Mouse (Mus musculus) embryonic facial prominence, embryonic 15.5 days (tissue): ENCODE results near the gene Steap3. TPM values are rescaled to one million over a fixed set of nuclear protein-coding genes. Genes with fewer than 3 reads are reported as not detected.
"Not testable (repeated sequence)": the region's sequence is repeated elsewhere in the genome, so short reads cannot be mapped to it uniquely, and the experiment has no call there.

Experiments
- ATAC-seq: fragments of 200-750 bp; cut with Nextera tagmentation; 2 replicates; pipeline ENCODE4 v1.8.0; 2017; ENCODE audit warnings: low read depth, moderate TSS enrichment; ENCODE audit not compliant: insufficient number of reproducible peaks, low FRiP score, low TSS enrichment
- H3K27ac ChIP-seq: fragments of 300-500 bp; sonication (generic); replicated peaks from 2 replicates; pipeline ENCODE4 v1.5.1; 2015; ENCODE audit warnings: mild to moderate bottlenecking, inconsistent platforms
- H3K27me3 ChIP-seq: fragments of 300-500 bp; sonication (generic); 2 replicates; pipeline ENCODE4 v1.6.1; 2015; ENCODE audit warnings: inconsistent platforms
- H3K36me3 ChIP-seq: fragments of 300-500 bp; sonication (generic); 2 replicates; pipeline ENCODE4 v1.6.1; 2015; ENCODE audit warnings: mild to moderate bottlenecking, inconsistent platforms
- H3K4me1 ChIP-seq: fragments of 300-500 bp; sonication (generic); 2 replicates; pipeline ENCODE4 v1.6.1; 2015; ENCODE audit warnings: inconsistent platforms
- H3K4me2 ChIP-seq: fragments of 300-500 bp; sonication (generic); replicated peaks from 2 replicates; pipeline ENCODE4 v1.6.1; 2015; ENCODE audit warnings: mild to moderate bottlenecking, inconsistent platforms
- H3K4me3 ChIP-seq: fragments of 300-500 bp; sonication (generic); replicated peaks from 2 replicates; pipeline ENCODE4 v1.5.1; 2015; ENCODE audit warnings: mild to moderate bottlenecking, inconsistent platforms
- H3K9ac ChIP-seq: fragments of 300-500 bp; sonication (generic); 2 replicates; pipeline ENCODE4 v1.6.1; 2015; ENCODE audit warnings: inconsistent platforms
- H3K9me3 ChIP-seq: fragments of 300-500 bp; sonication (generic); replicated peaks from 2 replicates; pipeline ENCODE4 v1.6.1; 2016; ENCODE audit warnings: inconsistent platforms
- WGBS: fragments of 180-500 bp; shearing (Covaris S2); methylation state at CpG from one replicate; pipeline ENCODE4 v1.1.7; 2015; 5-methylcytosine and 5-hydroxymethylcytosine counted together
- polyA plus RNA-seq: library from polyadenylated mRNA; unstranded; fragments of >200 nt; fragmentation: Nextera tagmentation; extraction: Ambion mirVana; gene quantifications from 2 replicates; pipeline ENCODE4 v1.2.1, GENCODE M21; 2015

Steap3 gene
- 7.9 and 8.0 TPM in 2 replicates for polyA plus RNA-seq

- no peak within 1 kb of the TSS for H3K4me2 ChIP-seq
- H3K4me3 ChIP-seq = no peak within 1 kb of the TSS
- ATAC-seq = no peak
- WGBS = 85% methylated on average over 5 of the region's 5 CpGs
- H3K9ac ChIP-seq = no peak within 1 kb of the TSS
- H3K36me3 ChIP-seq = no peaks in the 10 kb centered on the region
- H3K9me3 ChIP-seq = no peaks in the 10 kb centered on the region
- no peak within 1 kb of the TSS for H3K27ac ChIP-seq
- H3K27me3 ChIP-seq = no peaks in the 10 kb centered on the region
- H3K4me1 ChIP-seq = no peaks in the 10 kb centered on the region
Observed at GRCm38 (mm10) chr1:120272605-120273004, at the start of gene Steap3. Gene Steap3 (minus strand): TSS chr1:120272705.

- ATAC-seq = no peak
- Histone ChIP-seq H3K4me2 (no peak overlapping the region), H3K4me1 (no peaks in the 10 kb centered on the region), H3K9ac (no peak overlapping the region), H3K27ac (no peak overlapping the region), H3K27me3 (no peaks in the 10 kb centered on the region), H3K36me3 (no peaks in the 10 kb centered on the region), H3K9me3 (no peaks in the 10 kb centered on the region), H3K4me3 (no peak overlapping the region)
- whole genome bisulfite sequencing = 79% methylated on average over 16 of the region's 16 CpGs
Observed at GRCm38 (mm10) chr1:120321270-120322021, 48.9 kb upstream of the Steap3 start.

- H3K4me3 ChIP-seq = no peak overlapping the region
- H3K4me2 ChIP-seq = no peak overlapping the region
- ATAC-seq = no peak
- no peak overlapping the region for H3K27ac ChIP-seq
- no peaks in the 10 kb centered on the region for H3K27me3 ChIP-seq
- H3K9me3 ChIP-seq = no peaks in the 10 kb centered on the region
- H3K36me3 ChIP-seq = no peaks in the 10 kb centered on the region
- no peak overlapping the region for H3K9ac ChIP-seq
- no peaks in the 10 kb centered on the region for H3K4me1 ChIP-seq
- 50% methylated on average over 2 of the region's 2 CpGs for WGBS
Observed at GRCm38 (mm10) chr1:120305801-120306200, 33.3 kb upstream of the Steap3 start.

GRCm38 (mm10) chr1:120296936-120297335 lies 24.4 kb upstream of the Steap3 start:
- Histone ChIP-seq H3K9ac (no peak overlapping the region), H3K9me3 (no peaks in the 10 kb centered on the region)
- 89% methylated on average over 2 of the region's 2 CpGs for WGBS

GRCm38 (mm10) chr1:120293803-120294202 lies 21.3 kb upstream of the Steap3 start:
- no peak overlapping the region for H3K27ac ChIP-seq
- H3K4me2 ChIP-seq = no peak overlapping the region
- H3K4me3 ChIP-seq = no peak overlapping the region
- no peaks in the 10 kb centered on the region for H3K4me1 ChIP-seq
- H3K9ac ChIP-seq = no peak overlapping the region
- no peaks in the 10 kb centered on the region for H3K36me3 ChIP-seq
- 58% methylated on average over 1 of the region's 1 CpGs for WGBS
- no peaks in the 10 kb centered on the region for H3K9me3 ChIP-seq
- no peak for ATAC-seq
- no peaks in the 10 kb centered on the region for H3K27me3 ChIP-seq

More at GRCm38 (mm10) chr1:120296936-120297335, 24.4 kb upstream of the Steap3 start:
- Histone ChIP-seq H3K27ac (no peak overlapping the region), H3K4me3 (no peak overlapping the region), H3K4me1 (no peaks in the 10 kb centered on the region), H3K27me3 (no peaks in the 10 kb centered on the region), H3K36me3 (no peaks in the 10 kb centered on the region), H3K4me2 (no peak overlapping the region)
- ATAC-seq = no peak

DNA sequence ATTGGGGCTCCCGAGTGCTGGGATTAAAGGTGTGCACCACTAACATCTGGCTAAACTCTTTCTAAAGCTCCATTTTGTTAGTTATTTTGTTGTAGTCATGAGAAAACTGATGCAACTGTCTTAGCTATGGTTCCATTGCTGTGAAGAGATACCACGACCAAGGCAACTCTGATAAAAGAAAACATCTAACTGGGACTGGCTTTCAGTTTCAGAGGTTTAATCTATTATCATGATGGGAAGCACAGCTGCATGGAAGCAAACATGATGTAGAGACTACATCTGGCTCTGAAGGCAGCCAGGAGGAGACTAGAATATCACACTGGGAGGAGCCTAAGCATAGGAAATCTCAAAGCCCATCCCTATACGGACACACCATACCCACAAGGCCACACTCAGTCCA lies 19.2 kb upstream of the Steap3 start:
- WGBS = 84% methylated on average over 3 of the region's 3 CpGs
- Histone ChIP-seq H3K9me3 (no peaks in the 10 kb centered on the region), H3K4me2 (no peak overlapping the region), H3K4me1 (no peaks in the 10 kb centered on the region), H3K9ac (no peak overlapping the region), H3K4me3 (no peak overlapping the region), H3K27ac (no peak overlapping the region), H3K36me3 (no peaks in the 10 kb centered on the region), H3K27me3 (no peaks in the 10 kb centered on the region)
- no peak for ATAC-seq

DNA sequence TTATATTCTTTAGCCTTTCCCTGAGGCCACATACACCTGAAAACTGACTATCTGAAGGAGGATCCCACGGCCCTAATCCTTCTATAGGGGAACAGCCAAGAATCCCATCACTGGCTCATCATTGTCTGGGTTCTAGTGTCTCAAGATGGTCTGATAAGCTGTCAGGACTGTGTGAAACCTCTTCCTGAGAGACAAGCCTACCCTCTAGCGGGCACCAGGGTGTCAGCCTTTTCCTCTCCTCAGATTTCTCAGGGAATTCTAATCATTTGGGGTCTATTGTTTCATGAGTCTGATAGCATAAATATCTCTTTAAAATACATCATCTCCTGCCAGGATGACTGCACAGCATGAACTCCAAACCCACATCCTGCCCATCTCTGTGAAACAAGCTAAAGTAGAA lies 17.3 kb upstream of the Steap3 start:
- Histone ChIP-seq H3K9ac (no peak overlapping the region), H3K36me3 (no peaks in the 10 kb centered on the region), H3K9me3 (no peaks in the 10 kb centered on the region), H3K4me3 (no peak overlapping the region), H3K27ac (no peak overlapping the region), H3K4me1 (no peaks in the 10 kb centered on the region), H3K4me2 (no peak overlapping the region), H3K27me3 (no peaks in the 10 kb centered on the region; the same call in 1 of the 2 replicates)
- no peak for ATAC-seq
- 50% methylated on average over 2 of the region's 2 CpGs for WGBS

DNA sequence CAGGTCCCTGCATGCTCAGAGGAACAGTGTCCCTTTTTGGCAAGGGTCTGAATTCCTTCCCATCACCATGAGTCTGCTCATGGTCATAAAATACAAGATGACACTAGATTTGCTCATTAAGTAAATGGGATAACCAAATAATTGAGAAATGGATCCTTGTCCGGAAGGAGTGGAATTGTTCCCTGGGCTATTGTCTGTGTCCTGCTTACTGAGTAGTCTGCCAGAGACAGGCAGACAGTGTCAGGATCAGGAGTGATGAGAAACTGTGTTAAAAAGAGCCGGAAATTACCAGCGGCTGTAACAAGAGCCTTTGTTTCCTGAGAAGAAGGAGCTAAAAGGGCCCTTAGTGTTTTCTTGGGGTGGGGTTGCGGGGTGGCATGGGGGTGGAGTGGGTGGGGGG lies 15.2 kb upstream of the Steap3 start:
- 22% methylated on average over 4 of the region's 4 CpGs for WGBS
- no peaks in the 10 kb centered on the region for H3K9me3 ChIP-seq
- H3K4me1 ChIP-seq = no peaks in the 10 kb centered on the region
- H3K9ac ChIP-seq = no peak overlapping the region
- no peaks in the 10 kb centered on the region; the same call in 1 of the 2 replicates for H3K27me3 ChIP-seq
- no peak overlapping the region for H3K27ac ChIP-seq
- no peak for ATAC-seq
- no peaks in the 10 kb centered on the region for H3K36me3 ChIP-seq
- no peak overlapping the region for H3K4me2 ChIP-seq
- H3K4me3 ChIP-seq = no peak overlapping the region

- not testable (repeated sequence) for H3K4me2 ChIP-seq, H3K36me3 ChIP-seq, H3K27ac ChIP-seq, H3K9me3 ChIP-seq, H3K9ac ChIP-seq, H3K4me3 ChIP-seq, ATAC-seq, H3K27me3 ChIP-seq, H3K4me1 ChIP-seq
- 71% methylated on average over 1 of the region's 1 CpGs for WGBS
Observed at GRCm38 (mm10) chr1:120276058-120276457, 3.6 kb upstream of the Steap3 start.

GRCm38 (mm10) chr1:120275224-120275623 lies 2.7 kb upstream of the Steap3 start:
- H3K27me3 ChIP-seq = no peaks in the 10 kb centered on the region
- no peak for ATAC-seq
- no peak overlapping the region for H3K4me3 ChIP-seq
- no peaks in the 10 kb centered on the region for H3K9me3 ChIP-seq
- 65% methylated on average over 3 of the region's 3 CpGs for WGBS
- no peak overlapping the region for H3K9ac ChIP-seq
- no peaks in the 10 kb centered on the region for H3K36me3 ChIP-seq
- H3K4me2 ChIP-seq = no peak overlapping the region
- H3K4me1 ChIP-seq = no peaks in the 10 kb centered on the region
- no peak overlapping the region for H3K27ac ChIP-seq

GRCm38 (mm10) chr1:120270882-120271281 lies 1.6 kb downstream of the Steap3 start:
- Histone ChIP-seq H3K4me2 (no peak overlapping the region), H3K36me3 (no peaks in the 10 kb centered on the region)

DNA sequence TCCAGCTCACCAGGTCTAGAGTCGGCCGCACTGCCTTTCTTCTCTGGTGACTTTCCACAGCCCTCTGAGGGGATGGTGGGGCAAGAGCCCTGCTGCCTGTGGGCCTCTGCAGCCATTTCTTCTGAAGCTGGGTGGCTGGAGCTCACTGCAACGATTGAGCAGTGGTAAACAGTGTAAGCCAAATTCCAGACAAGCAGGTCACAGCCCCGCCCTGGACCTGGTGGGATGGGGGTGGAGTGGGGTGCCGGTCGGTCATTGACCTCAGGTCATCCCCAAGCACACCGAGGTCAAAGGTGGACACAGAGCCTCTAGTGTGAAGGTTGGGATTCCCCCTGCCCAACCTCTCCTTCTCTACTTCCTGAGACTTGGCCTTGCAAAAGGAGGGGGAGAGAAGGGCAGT lies 2.4 kb downstream of the Steap3 start:
- Histone ChIP-seq H3K36me3 (no peaks in the 10 kb centered on the region), H3K4me3 (no peak overlapping the region), H3K4me2 (no peak overlapping the region), H3K4me1 (peaks cover 11% of the 10 kb centered on the region), H3K9ac (no peak overlapping the region), H3K27ac (no peak overlapping the region), H3K9me3 (no peaks in the 10 kb centered on the region), H3K27me3 (no peaks in the 10 kb centered on the region)
- ATAC-seq = no peak
- WGBS = 57% methylated on average over 7 of the region's 7 CpGs

More at GRCm38 (mm10) chr1:120270882-120271281, 1.6 kb downstream of the Steap3 start:
- WGBS = 84% methylated on average over 3 of the region's 3 CpGs
- no peak overlapping the region for H3K27ac ChIP-seq
- no peak overlapping the region for H3K9ac ChIP-seq
- H3K9me3 ChIP-seq = no peaks in the 10 kb centered on the region
- H3K4me1 ChIP-seq = 0 out of 2 replicates have a peak, but pooled peaks cover 5% of the 10 kb centered on the region
- H3K4me3 ChIP-seq = no peak overlapping the region
- ATAC-seq = no peak
- H3K27me3 ChIP-seq = no peaks in the 10 kb centered on the region
